Mouse (Mus musculus) CH12.LX (cell line): ENCODE data around the gene Irx5. TPM values are rescaled to one million over a fixed set of nuclear protein-coding genes. Genes with fewer than 3 reads are reported as not detected.

Experiments
- DNase-seq: peaks from one replicate; pipeline ENCODE4 v3.0.0-alpha.2; 2013; ENCODE audit errors: extremely low read depth
- H3K27ac ChIP-seq: 2 replicates; pipeline ENCODE4 v1.5.1; 2012; ENCODE audit warnings: low read depth, mild to moderate bottlenecking, control low read depth, moderate library complexity; ENCODE audit not compliant: insufficient read depth
- H3K27me3 ChIP-seq: replicated peaks from 2 replicates; pipeline ENCODE3; 2012; ENCODE audit warnings: inconsistent platforms
- H3K36me3 ChIP-seq, 2 experiments: replicated peaks in 1 of 2; 2 replicates each; pipeline versions ENCODE3 to v1.6.1; 2012; ENCODE audit warnings: inconsistent platforms in 1 of 2, low read length in 1 of 2, mild to moderate bottlenecking in 1 of 2, mixed read lengths in 1 of 2, moderate library complexity in 1 of 2; ENCODE audit not compliant: control insufficient read depth in 1 of 2, insufficient read depth in 1 of 2
- H3K4me1 ChIP-seq, 2 experiments: 2 replicates each; pipeline ENCODE4 v1.6.1; 2012; ENCODE audit warnings: inconsistent platforms in 1 of 2, moderate library complexity in 1 of 2; ENCODE audit not compliant: insufficient read depth in 2 of 2, control insufficient read depth in 1 of 2
- H3K4me2 ChIP-seq: 2 replicates; pipeline ENCODE4 v1.6.1; 2012; ENCODE audit warnings: low read depth, mild to moderate bottlenecking, control low read depth; ENCODE audit not compliant: poor library complexity, insufficient read depth, severe bottlenecking
- H3K4me3 ChIP-seq, 3 experiments: fragments of 150-350 bp in 1 of 3; sonication (generic) in 1 of 3; replicated peaks in 1 of 3; 2 replicates each; pipeline versions ENCODE3 to v1.5.1; 2011 to 2012; ENCODE audit warnings: low read depth in 2 of 3, low read length in 2 of 3, mild to moderate bottlenecking in 2 of 3, moderate library complexity in 2 of 3, control low read depth in 1 of 3, improper control_type of control experiment in 1 of 3, inconsistent platforms in 1 of 3, mixed read lengths in 1 of 3; ENCODE audit not compliant: poor library complexity in 1 of 3
- H3K79me2 ChIP-seq: replicated peaks from 2 replicates; pipeline ENCODE4 v1.6.1; 2012; ENCODE audit warnings: mild to moderate bottlenecking, moderate library complexity; ENCODE audit not compliant: control insufficient read depth, poor library complexity, insufficient read depth, severe bottlenecking; ENCODE audit errors: extremely low read depth
- H3K9ac ChIP-seq: 2 replicates; pipeline ENCODE4 v1.6.1; 2012; ENCODE audit warnings: low read depth, mild to moderate bottlenecking, control low read depth, moderate library complexity; ENCODE audit not compliant: insufficient read depth
- H3K9me3 ChIP-seq: replicated peaks from 2 replicates; pipeline ENCODE3; 2012; ENCODE audit warnings: low read length, inconsistent platforms, mixed read lengths
- BHLHE40 ChIP-seq: IDR thresholded peaks from 2 replicates; pipeline ENCODE4 v1.6.1; 2011; ENCODE audit warnings: mild to moderate bottlenecking, low read depth, low read length, improper control_type of control experiment
- CHD1 ChIP-seq: IDR thresholded peaks from 2 replicates; pipeline ENCODE4 v1.6.1; 2012; ENCODE audit warnings: low read depth, low read length, improper control_type of control experiment, inconsistent platforms
- CHD2 ChIP-seq: IDR thresholded peaks from 2 replicates; pipeline ENCODE4 v1.6.1; 2011; ENCODE audit warnings: low read length, improper control_type of control experiment
- E2F4 ChIP-seq: IDR thresholded peaks from 2 replicates; pipeline ENCODE4 v1.6.1; 2011; ENCODE audit warnings: low read depth, low read length, improper control_type of control experiment; ENCODE audit not compliant: insufficient replicate concordance
- EP300 ChIP-seq: IDR thresholded peaks from 2 replicates; pipeline ENCODE4 v1.6.1; 2011; ENCODE audit warnings: low read length, improper control_type of control experiment
- ETS1 ChIP-seq: conservative IDR thresholded peaks from 2 replicates; pipeline ENCODE4 v1.6.1; 2012; ENCODE audit warnings: low read depth, mild to moderate bottlenecking, inconsistent platforms, low read length, improper control_type of control experiment, moderate library complexity
- GABPA ChIP-seq: IDR thresholded peaks from 2 replicates; pipeline ENCODE4 v1.6.1; 2012; ENCODE audit warnings: low read depth, low read length, improper control_type of control experiment, inconsistent platforms; ENCODE audit not compliant: insufficient replicate concordance
- IRF4 ChIP-seq: IDR thresholded peaks from 2 replicates; pipeline ENCODE4 v1.6.1; 2014; ENCODE audit warnings: low read depth, mild to moderate bottlenecking, inconsistent platforms, low read length, improper control_type of control experiment
- JUND ChIP-seq: conservative IDR thresholded peaks from 2 replicates; pipeline ENCODE4 v1.6.1; 2011; ENCODE audit warnings: low read depth, low read length, improper control_type of control experiment
- KAT2A ChIP-seq: IDR thresholded peaks from 2 replicates; pipeline ENCODE4 v1.6.1; 2012; ENCODE audit warnings: low read length, improper control_type of control experiment, inconsistent platforms; ENCODE audit not compliant: insufficient replicate concordance
- MAFK ChIP-seq: IDR thresholded peaks from 2 replicates; pipeline ENCODE4 v1.6.1; 2011; ENCODE audit warnings: low read length, improper control_type of control experiment; ENCODE audit not compliant: insufficient replicate concordance
- MAZ ChIP-seq: IDR thresholded peaks from 2 replicates; pipeline ENCODE4 v1.6.1; 2012; ENCODE audit warnings: low read depth, mild to moderate bottlenecking, inconsistent platforms, low read length, improper control_type of control experiment, moderate library complexity
- MEF2A ChIP-seq: IDR thresholded peaks from 2 replicates; pipeline ENCODE4 v1.6.1; 2014; ENCODE audit warnings: low read depth, mild to moderate bottlenecking, inconsistent platforms, low read length, improper control_type of control experiment, borderline replicate concordance
- MXI1 ChIP-seq: IDR thresholded peaks from 2 replicates; pipeline ENCODE4 v1.6.1; 2011; ENCODE audit warnings: mild to moderate bottlenecking, low read depth, low read length, improper control_type of control experiment
- PAX5 ChIP-seq: IDR thresholded peaks from 2 replicates; pipeline ENCODE4 v1.6.1; 2012; ENCODE audit warnings: low read length, inconsistent platforms, mixed read lengths
- RCOR1 ChIP-seq: conservative IDR thresholded peaks from 2 replicates; pipeline ENCODE4 v1.6.1; 2012; ENCODE audit warnings: low read depth, mild to moderate bottlenecking, inconsistent platforms, low read length, improper control_type of control experiment
- SIN3A ChIP-seq: IDR thresholded peaks from 2 replicates; pipeline ENCODE4 v1.6.1; 2012; ENCODE audit warnings: low read length, improper control_type of control experiment, inconsistent platforms
- SMC3 ChIP-seq: IDR thresholded peaks from 2 replicates; pipeline ENCODE4 v1.6.1; 2011; ENCODE audit warnings: low read depth, low read length, improper control_type of control experiment
- TBP ChIP-seq: conservative IDR thresholded peaks from 2 replicates; pipeline ENCODE4 v1.6.1; 2011; ENCODE audit warnings: low read depth, low read length, improper control_type of control experiment
- TCF12 ChIP-seq: IDR thresholded peaks from 2 replicates; pipeline ENCODE4 v1.6.1; 2014; ENCODE audit warnings: low read depth, mild to moderate bottlenecking, inconsistent platforms, low read length, improper control_type of control experiment
- USF2 ChIP-seq: conservative IDR thresholded peaks from 2 replicates; pipeline ENCODE4 v1.6.1; 2011; ENCODE audit warnings: low read depth, low read length, improper control_type of control experiment
- ZKSCAN1 ChIP-seq: IDR thresholded peaks from 2 replicates; pipeline ENCODE4 v1.6.1; 2012; ENCODE audit warnings: low read depth, inconsistent platforms, low read length, improper control_type of control experiment, borderline replicate concordance
- ZMIZ1 ChIP-seq: IDR thresholded peaks from 2 replicates; pipeline ENCODE4 v1.6.1; 2012; ENCODE audit warnings: low read depth, mild to moderate bottlenecking, inconsistent platforms, low read length, improper control_type of control experiment
- dilution Hi-C: fragments of 300-500 bp; cut with MboI; formaldehyde crosslinking; loops from 2 replicates; pipeline ENCODE4 v1.14.3; 2020; ENCODE audit warnings: low sequenced_read_pairs; ENCODE audit not compliant: extremely low pct_unique_long_range_greater_than_20kb, extremely low pct_ligation_motif_present
- in situ Hi-C: fragments of 300-500 bp; cut with MboI; formaldehyde crosslinking; loops from 3 replicates; pipeline ENCODE4 v1.14.3; 2019; ENCODE audit warnings: low sequenced_read_pairs, low pct_ligation_motif_present, low pct_unique_long_range_greater_than_20kb, mixed read lengths
- polyA plus RNA-seq: library from polyadenylated mRNA; unstranded; fragments of >175 nt; gene quantifications from 2 replicates; pipeline ENCODE4 v1.2.1, GENCODE M21; 2012; ENCODE audit warnings: low read depth; ENCODE audit not compliant: insufficient read length
- total RNA-seq, 2 experiments: library from RNA; depleted of rRNA; stranded (reverse); fragments of 300-350 nt in 1 of 2; fragments of >200 nt in 1 of 2; gene quantifications; 2 replicates each; pipeline ENCODE4 v1.2.3; 2012 to 2014

Irx5 gene
- total and polyA plus RNA-seq, 3 experiments = not detected

GRCm38 (mm10) chr8:92413583-92413982, 56.2 kb downstream of the Irx5 start:
- H3K9ac ChIP-seq = no peak overlapping the region
- no peak for TF ChIP-seq E2F4
- TF ChIP-seq GABPA = no peak
- TF ChIP-seq ETS1 = no peak
- no peak for TF ChIP-seq JUND
- TF ChIP-seq ZKSCAN1 = no peak
- TF ChIP-seq MXI1 = no peak
- no peak for TF ChIP-seq TCF12
- TF ChIP-seq TBP = no peak
- no peak for TF ChIP-seq EP300
- TF ChIP-seq USF2 = no peak
- TF ChIP-seq MAFK = no peak
- TF ChIP-seq SMC3 = no peak
- no peak for TF ChIP-seq SIN3A
- no peak for TF ChIP-seq CHD1
- no peak for TF ChIP-seq BHLHE40
- TF ChIP-seq KAT2A = no peak
- no peak for TF ChIP-seq IRF4

GRCm38 (mm10) chr8:92420666-92421065, 63.2 kb downstream of the Irx5 start:
- TF ChIP-seq RCOR1 = no peak
- TF ChIP-seq MAZ = no peak
- no peak for TF ChIP-seq ETS1
- no peak for TF ChIP-seq MEF2A
- TF ChIP-seq ZMIZ1 = no peak
- no peak for TF ChIP-seq CHD2
- no peak for TF ChIP-seq MXI1
- TF ChIP-seq PAX5 = no peak
- TF ChIP-seq BHLHE40 = no peak
- no peak overlapping the region for H3K9ac ChIP-seq
- H3K79me2 ChIP-seq = no peaks in the 10 kb centered on the region
- H3K9me3 ChIP-seq = peaks cover 92% of the 10 kb centered on the region
- no peak overlapping the region for H3K4me3 ChIP-seq
- H3K4me2 ChIP-seq = no peak overlapping the region
- dilution Hi-C loops = no loop called here
- no peaks in the 10 kb centered on the region for H3K4me1 ChIP-seq
- no peak for DNase-seq
- no peak overlapping the region for H3K27ac ChIP-seq
- H3K27me3 ChIP-seq = no peaks in the 10 kb centered on the region
- H3K36me3 ChIP-seq = no peaks in the 10 kb centered on the region
- in situ Hi-C loops = no loop called here

More at GRCm38 (mm10) chr8:92413583-92413982, 56.2 kb downstream of the Irx5 start:
- no peaks in the 10 kb centered on the region for H3K4me1 ChIP-seq
- no peaks in the 10 kb centered on the region for H3K27me3 ChIP-seq
- H3K27ac ChIP-seq = no peak overlapping the region
- in situ Hi-C loops = no loop called here
- no peak for DNase-seq
- no peaks in the 10 kb centered on the region for H3K79me2 ChIP-seq
- dilution Hi-C loops = no loop called here
- H3K36me3 ChIP-seq = no peaks in the 10 kb centered on the region
- peaks cover 89% of the 10 kb centered on the region for H3K9me3 ChIP-seq
- no peak overlapping the region for H3K4me3 ChIP-seq
- H3K4me2 ChIP-seq = no peak overlapping the region
